Mouse (Mus musculus) lung, postnatal 0 days (tissue): ENCODE measurements around the gene Atxn7l3b. TPM values are rescaled to one million over a fixed set of nuclear protein-coding genes. Genes with fewer than 3 reads are reported as not detected.

ENCODE experiments used
- ATAC-seq: fragments of 200-750 bp; cut with Nextera tagmentation; 2 replicates; pipeline ENCODE4 v1.8.0; 2017; ENCODE audit warnings: moderate library complexity
- DNase-seq: peaks from one replicate; pipeline ENCODE4 v3.0.0-alpha.2; 2016; ENCODE audit warnings: low spot score
- H3K27ac ChIP-seq: fragments of 300-500 bp; sonication (generic); 2 replicates; pipeline ENCODE4 v1.5.1; 2014; ENCODE audit warnings: antibody characterized with exemption, mild to moderate bottlenecking, low read length, mixed read lengths
- H3K27me3 ChIP-seq: fragments of 300-500 bp; sonication (generic); replicated peaks from 2 replicates; pipeline ENCODE4 v1.6.1; 2014; ENCODE audit warnings: low read length, mixed read lengths; ENCODE audit not compliant: insufficient read depth
- H3K36me3 ChIP-seq: fragments of 300-500 bp; sonication (generic); 2 replicates; pipeline ENCODE4 v1.6.1; 2014; ENCODE audit warnings: low read length, mixed read lengths; ENCODE audit not compliant: insufficient read depth
- H3K4me1 ChIP-seq: fragments of 300-500 bp; sonication (generic); 2 replicates; pipeline ENCODE4 v1.6.1; 2014; ENCODE audit warnings: antibody characterized with exemption, low read depth, low read length, mixed read lengths; ENCODE audit not compliant: insufficient read depth
- H3K4me2 ChIP-seq: fragments of 300-500 bp; sonication (generic); replicated peaks from 2 replicates; pipeline ENCODE4 v1.6.1; 2014; ENCODE audit warnings: low read depth, mild to moderate bottlenecking, low read length, moderate library complexity, mixed read lengths
- H3K4me3 ChIP-seq: fragments of 300-500 bp; sonication (generic); 2 replicates; pipeline ENCODE4 v1.5.1; 2014; ENCODE audit warnings: low read depth, low read length
- H3K9ac ChIP-seq: fragments of 300-500 bp; sonication (generic); replicated peaks from 2 replicates; pipeline ENCODE4 v1.6.1; 2014; ENCODE audit warnings: low read depth, mild to moderate bottlenecking
- H3K9me3 ChIP-seq: fragments of 300-500 bp; sonication (generic); 2 replicates; pipeline ENCODE4 v1.6.1; 2016; ENCODE audit warnings: low read length, mixed read lengths
- CTCF ChIP-seq: IDR thresholded peaks from 2 replicates; pipeline ENCODE4 v1.5.1; 2016; ENCODE audit warnings: antibody characterized with exemption, mild to moderate bottlenecking
- EP300 ChIP-seq: IDR thresholded peaks from 2 replicates; pipeline ENCODE4 v1.6.1; 2016; ENCODE audit warnings: antibody characterized with exemption, mild to moderate bottlenecking, control low read depth
- WGBS: fragments of 180-500 bp; shearing (Covaris S2); extraction: QIAGEN DNeasy Blood & Tissue Kit; methylation state at CpG from one replicate; pipeline ENCODE4 v1.1.7; 2014; 5-methylcytosine and 5-hydroxymethylcytosine counted together
- polyA plus RNA-seq: library from polyadenylated mRNA; unstranded; fragments of >200 nt; fragmentation: Nextera tagmentation; extraction: Ambion mirVana; gene quantifications from 2 replicates; pipeline ENCODE4 v1.2.1, GENCODE M21; 2015

The Atxn7l3b gene
- polyA plus RNA-seq, 1 experiment from 2014 or later: 171 TPM

- DNase-seq (no peak), ATAC-seq (no peak)
- Histone ChIP-seq H3K9me3 (no peaks in the 10 kb centered on the region), H3K4me2 (no peak overlapping the region), H3K4me1 (no peaks in the 10 kb centered on the region), H3K27me3 (no peaks in the 10 kb centered on the region), H3K4me3 (no peak overlapping the region), H3K36me3 (no peaks in the 10 kb centered on the region), H3K27ac (no peak overlapping the region), H3K9ac (no peak overlapping the region)
- TF ChIP-seq CTCF (no peak), EP300 (no peak)
- 51% methylated on average over 2 of the region's 2 CpGs for WGBS
Observed at GRCm38 (mm10) chr10:112954140-112954539, 25.3 kb upstream of the Atxn7l3b start.

DNA sequence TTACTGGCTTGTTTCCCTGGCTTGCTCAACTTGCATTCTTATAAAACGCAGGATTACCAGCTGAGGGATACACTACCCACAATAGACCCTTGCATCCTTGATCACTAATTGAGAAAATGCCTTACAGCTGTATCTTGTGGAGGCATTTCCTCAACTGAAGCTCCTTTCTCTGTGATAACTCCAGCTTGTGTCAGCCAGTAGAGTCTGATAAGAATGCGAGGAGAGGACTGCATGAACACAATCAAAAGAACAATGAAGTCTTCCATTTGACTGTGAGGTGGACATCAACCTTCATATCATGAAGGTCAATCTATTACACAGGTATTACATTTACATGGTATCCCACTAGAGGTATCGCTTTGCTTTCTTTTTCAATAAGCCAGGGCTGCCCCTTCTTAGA lies 19.7 kb upstream of the Atxn7l3b start:
- no peak for TF ChIP-seq EP300
- no peak for TF ChIP-seq CTCF
- H3K27ac ChIP-seq: no peak overlapping the region
- H3K27me3 ChIP-seq: no peaks in the 10 kb centered on the region
- no peak for DNase-seq
- 76% methylated on average over 3 of the region's 3 CpGs for WGBS
- H3K9ac ChIP-seq: no peak overlapping the region
- no peak overlapping the region for H3K4me3 ChIP-seq
- no peaks in the 10 kb centered on the region for H3K4me1 ChIP-seq
- no peaks in the 10 kb centered on the region for H3K9me3 ChIP-seq
- no peak for ATAC-seq
- no peak overlapping the region for H3K4me2 ChIP-seq
- no peaks in the 10 kb centered on the region for H3K36me3 ChIP-seq

GRCm38 (mm10) chr10:112929222-112929615 lies 418 bp upstream of the Atxn7l3b start:
- Histone ChIP-seq H3K4me2 (peak overlapping the region; percentile 69), H3K27ac (peak overlapping the region; percentile 97; the same call in 1 of the 2 replicates), H3K36me3 (no peaks in the 10 kb centered on the region), H3K4me1 (peaks cover 24% of the 10 kb centered on the region; the same call in 1 of the 2 replicates), H3K9me3 (no peaks in the 10 kb centered on the region), H3K9ac (peak overlapping the region; percentile 99), H3K27me3 (no peaks in the 10 kb centered on the region), H3K4me3 (peak overlapping the region; percentile 88)
- no peak; the same call in 1 of the 2 replicates for TF ChIP-seq CTCF
- no peak for TF ChIP-seq EP300
- ATAC-seq: no peak
- 28% methylated on average over 9 of the region's 9 CpGs for WGBS
- peak; percentile 7 for DNase-seq

DNA sequence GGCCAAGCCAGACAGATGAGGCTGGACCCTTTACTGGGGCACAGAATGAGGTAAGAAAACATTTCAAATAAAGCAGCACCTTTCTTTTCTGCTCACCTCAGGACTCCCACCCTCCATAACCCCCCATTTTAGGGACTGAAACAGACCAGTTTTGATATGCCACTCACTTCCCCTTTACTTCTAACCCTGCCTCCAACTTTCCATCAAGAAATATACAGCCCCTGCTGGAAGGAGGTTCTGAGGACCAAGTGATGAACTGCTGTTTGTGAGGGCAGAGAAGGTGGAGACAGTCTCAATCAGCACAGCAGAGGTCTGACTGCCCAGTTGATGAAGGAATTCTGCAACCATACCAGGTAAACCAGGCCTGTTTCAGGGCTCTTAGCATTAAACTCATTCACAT lies 1.8 kb downstream of the Atxn7l3b start:
- Histone ChIP-seq H3K4me1 (peaks cover 24% of the 10 kb centered on the region; the same call in 1 of the 2 replicates), H3K27me3 (no peaks in the 10 kb centered on the region), H3K27ac (no peak overlapping the region), H3K9ac (no peak overlapping the region), H3K4me2 (peak overlapping the region; percentile 69; the same call in 1 of the 2 replicates), H3K4me3 (no peak overlapping the region), H3K36me3 (no peaks in the 10 kb centered on the region), H3K9me3 (no peaks in the 10 kb centered on the region)
- DNase-seq (no peak), ATAC-seq (no peak)
- TF ChIP-seq EP300 (no peak), CTCF (no peak)

GRCm38 (mm10) chr10:112926271-112926670 lies 2.5 kb downstream of the Atxn7l3b start:
- ATAC-seq (no peak), DNase-seq (no peak)
- TF ChIP-seq CTCF (no peak), EP300 (no peak)
- Histone ChIP-seq H3K36me3 (no peaks in the 10 kb centered on the region), H3K4me3 (no peak overlapping the region), H3K9me3 (no peaks in the 10 kb centered on the region), H3K4me1 (peaks cover 24% of the 10 kb centered on the region; the same call in 1 of the 2 replicates), H3K27me3 (no peaks in the 10 kb centered on the region), H3K4me2 (peak overlapping the region; percentile 27), H3K9ac (no peak overlapping the region; the same call in 1 of the 2 replicates), H3K27ac (no peak overlapping the region)
- 78% methylated on average over 2 of the region's 2 CpGs for WGBS

DNA sequence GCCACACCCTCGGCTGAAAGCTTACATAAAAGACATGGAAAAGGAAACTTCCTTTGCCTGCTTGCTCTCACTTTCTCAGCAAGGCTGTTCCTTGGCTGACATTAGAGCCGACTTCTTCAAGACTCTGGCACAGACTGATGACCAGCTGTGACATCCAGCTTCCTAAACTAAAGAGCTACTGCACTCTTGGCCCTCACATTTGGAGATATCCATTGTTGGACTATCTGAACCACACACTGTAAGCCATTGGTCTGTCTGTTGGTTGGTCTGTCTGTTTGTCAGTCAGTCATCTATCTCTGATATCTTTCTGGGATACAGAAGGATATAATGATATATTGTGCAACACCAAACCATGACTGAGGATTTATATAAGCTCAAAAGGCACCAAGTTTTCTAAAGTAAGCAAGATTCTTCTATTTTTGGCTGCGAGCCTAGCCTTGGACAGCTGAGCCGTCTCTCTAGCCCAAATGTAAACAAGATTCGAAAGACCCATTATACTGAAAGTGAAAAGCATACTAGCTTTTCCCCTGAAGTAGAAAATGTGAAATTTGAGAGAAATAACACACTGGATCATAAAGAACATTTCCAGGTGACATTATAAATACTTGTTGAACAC lies 12.1 kb downstream of the Atxn7l3b start:
- Histone ChIP-seq H3K27ac (0 out of 2 replicates have a peak overlapping the region, but pooled peaks have one; percentile 5), H3K4me2 (no peak overlapping the region), H3K9me3 (no peaks in the 10 kb centered on the region), H3K9ac (no peak overlapping the region), H3K4me3 (no peak overlapping the region), H3K27me3 (no peaks in the 10 kb centered on the region), H3K36me3 (no peaks in the 10 kb centered on the region), H3K4me1 (no peaks in the 10 kb centered on the region)
- DNase-seq: peak; percentile 68
- ATAC-seq: peak; percentile 61
- TF ChIP-seq CTCF: no peak
- 25% methylated on average over 5 of the region's 5 CpGs for WGBS
